Mouse (Mus musculus) limb, embryonic 14.5 days (tissue): ENCODE results near the gene Klhl25. TPM values are rescaled to one million over a fixed set of nuclear protein-coding genes. Genes with fewer than 3 reads are reported as not detected.

ENCODE experiments used
- ATAC-seq: fragments of 200-750 bp; cut with Nextera tagmentation; 2 replicates; pipeline ENCODE4 v1.8.0; 2017; ENCODE audit warnings: low read depth, moderate number of reproducible peaks, moderate TSS enrichment; ENCODE audit not compliant: low FRiP score
- DNase-seq: peaks from one replicate; pipeline ENCODE4 v3.0.0-alpha.2; 2015; ENCODE audit warnings: low spot score
- H3K27ac ChIP-seq: fragments of 300-500 bp; sonication (generic); replicated peaks from 2 replicates; pipeline ENCODE4 v1.5.1; 2014; ENCODE audit warnings: low read depth, mild to moderate bottlenecking, low read length, moderate library complexity, mixed read lengths
- H3K27me3 ChIP-seq: fragments of 300-500 bp; sonication (generic); 2 replicates; pipeline ENCODE4 v1.6.1; 2014; ENCODE audit warnings: low read length, mixed read lengths; ENCODE audit not compliant: control insufficient read depth, insufficient read depth
- H3K36me3 ChIP-seq: fragments of 300-500 bp; sonication (generic); 2 replicates; pipeline ENCODE4 v1.6.1; 2014; ENCODE audit warnings: mild to moderate bottlenecking, low read length, moderate library complexity, mixed read lengths; ENCODE audit not compliant: control insufficient read depth, insufficient read depth
- H3K4me1 ChIP-seq: fragments of 300-500 bp; sonication (generic); 2 replicates; pipeline ENCODE4 v1.6.1; 2014; ENCODE audit warnings: antibody characterized with exemption, low read length, mixed read lengths; ENCODE audit not compliant: control insufficient read depth, insufficient read depth
- H3K4me2 ChIP-seq: fragments of 300-500 bp; sonication (generic); replicated peaks from 2 replicates; pipeline ENCODE4 v1.6.1; 2014; ENCODE audit warnings: low read depth, mild to moderate bottlenecking, low read length, moderate library complexity; ENCODE audit not compliant: severe bottlenecking
- H3K4me3 ChIP-seq: fragments of 300-500 bp; sonication (generic); replicated peaks from 2 replicates; pipeline ENCODE4 v1.5.1; 2014; ENCODE audit warnings: low read length
- H3K9ac ChIP-seq: fragments of 300-500 bp; sonication (generic); 2 replicates; pipeline ENCODE4 v1.6.1; 2014; ENCODE audit warnings: mild to moderate bottlenecking, low read depth, low read length, moderate library complexity; ENCODE audit not compliant: severe bottlenecking
- H3K9me3 ChIP-seq: fragments of 300-500 bp; sonication (generic); 2 replicates; pipeline ENCODE4 v1.6.1; 2016; ENCODE audit warnings: low read length; ENCODE audit not compliant: control insufficient read depth
- POLR2A ChIP-seq: fragments of 200-500 bp; IDR thresholded peaks from 2 replicates; pipeline ENCODE4 v1.8.0; 2012; ENCODE audit warnings: inconsistent platforms, mild to moderate bottlenecking, moderate library complexity, borderline replicate concordance; ENCODE audit not compliant: insufficient read depth, insufficient read length; ENCODE audit errors: extremely low read depth
- WGBS: fragments of 180-500 bp; shearing (Covaris S2); extraction: QIAGEN DNeasy Blood & Tissue Kit; methylation state at CpG from one replicate; pipeline ENCODE4 v1.1.7; 2014; 5-methylcytosine and 5-hydroxymethylcytosine counted together
- polyA plus RNA-seq, 2 experiments: library from polyadenylated mRNA; depleted of rRNA in 1 of 2; stranded (reverse) in 1 of 2; unstranded in 1 of 2; fragments of >200 nt; fragmentation: Nextera tagmentation in 1 of 2; extraction: Ambion mirVana in 1 of 2; gene quantifications; 2 replicates each; pipeline versions ENCODE4 v1.2.1 to v1.2.3; 2012 to 2014

Klhl25 gene
- polyA plus RNA-seq, 2 experiments = 17.2 to 19.4 TPM

- no peak for DNase-seq
- H3K9me3 ChIP-seq = no peaks in the 10 kb centered on the region
- H3K27ac ChIP-seq = no peak overlapping the region
- no peaks in the 10 kb centered on the region for H3K27me3 ChIP-seq
- no peak overlapping the region for H3K4me3 ChIP-seq
- no peaks in the 10 kb centered on the region for H3K36me3 ChIP-seq
- H3K4me2 ChIP-seq = no peak overlapping the region
- ATAC-seq = no peak
- H3K9ac ChIP-seq = no peak overlapping the region
- 84% methylated on average over 2 of the region's 2 CpGs for WGBS
- TF ChIP-seq POLR2A = no peak
- no peaks in the 10 kb centered on the region for H3K4me1 ChIP-seq
Observed at GRCm38 (mm10) chr7:75823071-75823470, 25.0 kb upstream of the Klhl25 start.

DNA sequence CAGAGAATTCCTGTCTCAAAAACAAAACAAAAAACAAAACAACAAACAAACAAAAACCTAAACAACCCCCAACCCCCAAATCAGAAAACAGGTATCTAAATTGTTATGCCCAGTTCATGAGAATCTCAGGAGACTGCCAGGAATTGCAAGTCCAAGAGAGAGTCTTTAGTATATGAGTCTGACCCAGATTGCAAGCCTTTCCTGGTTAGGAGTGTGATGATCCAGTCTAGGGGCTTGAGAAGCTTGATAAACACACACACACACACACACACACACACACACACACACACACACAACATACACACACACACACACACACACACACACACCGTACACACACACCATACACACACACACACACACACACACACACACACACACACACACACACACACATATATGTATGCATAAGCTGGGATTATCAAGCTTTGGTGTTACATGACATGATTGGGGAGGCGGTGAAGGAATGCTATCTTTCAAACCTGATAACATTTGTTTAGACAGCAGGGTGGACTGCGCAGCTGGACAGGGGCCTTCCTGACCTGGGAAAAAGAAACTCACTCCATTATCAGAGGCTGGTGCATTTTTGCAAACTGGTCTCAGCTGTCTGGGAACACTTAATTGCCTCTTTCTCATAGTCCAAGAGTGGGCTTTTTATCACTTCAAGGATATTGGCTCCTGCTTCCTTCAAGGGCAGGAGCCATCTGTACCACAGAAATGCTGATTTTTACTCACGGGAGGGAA is 21.6 kb upstream of the Klhl25 start:
- no peak for TF ChIP-seq POLR2A
- ATAC-seq (no peak), DNase-seq (no peak)
- Histone ChIP-seq H3K27me3 (no peaks in the 10 kb centered on the region), H3K4me1 (no peaks in the 10 kb centered on the region), H3K36me3 (no peaks in the 10 kb centered on the region), H3K9me3 (no peaks in the 10 kb centered on the region), H3K4me2 (no peak overlapping the region), H3K9ac (no peak overlapping the region), H3K4me3 (no peak overlapping the region), H3K27ac (no peak overlapping the region)
- 64% methylated on average over 3 of the region's 4 CpGs for WGBS

DNA sequence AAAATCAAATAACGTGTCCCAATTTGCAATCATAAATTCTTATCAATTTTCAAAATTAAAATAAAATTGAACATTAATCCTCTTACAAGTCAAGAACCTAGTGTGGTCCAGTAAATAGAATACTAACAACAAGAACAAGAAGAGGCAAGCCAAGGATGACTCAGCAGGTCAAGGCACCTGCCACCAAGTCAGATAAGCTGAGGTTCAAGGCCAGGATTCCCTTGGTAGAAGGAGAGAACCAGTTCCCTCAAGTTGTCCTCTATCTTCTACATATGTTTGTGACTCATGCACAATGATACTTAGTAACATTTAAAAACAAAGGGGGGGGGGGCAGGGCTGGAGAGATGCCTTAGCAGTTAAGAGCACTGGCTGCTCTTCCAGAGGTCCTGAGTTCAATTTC is 20.8 kb upstream of the Klhl25 start:
- H3K9ac ChIP-seq = no peak overlapping the region
- no peak overlapping the region for H3K27ac ChIP-seq
- no peaks in the 10 kb centered on the region for H3K27me3 ChIP-seq
- no peaks in the 10 kb centered on the region for H3K9me3 ChIP-seq
- no peak for DNase-seq
- no peaks in the 10 kb centered on the region for H3K36me3 ChIP-seq
- no peak overlapping the region for H3K4me2 ChIP-seq
- WGBS = 89% methylated on average over 1 of the region's 1 CpGs
- no peaks in the 10 kb centered on the region for H3K4me1 ChIP-seq
- H3K4me3 ChIP-seq = no peak overlapping the region
- ATAC-seq = no peak
- no peak for TF ChIP-seq POLR2A

DNA sequence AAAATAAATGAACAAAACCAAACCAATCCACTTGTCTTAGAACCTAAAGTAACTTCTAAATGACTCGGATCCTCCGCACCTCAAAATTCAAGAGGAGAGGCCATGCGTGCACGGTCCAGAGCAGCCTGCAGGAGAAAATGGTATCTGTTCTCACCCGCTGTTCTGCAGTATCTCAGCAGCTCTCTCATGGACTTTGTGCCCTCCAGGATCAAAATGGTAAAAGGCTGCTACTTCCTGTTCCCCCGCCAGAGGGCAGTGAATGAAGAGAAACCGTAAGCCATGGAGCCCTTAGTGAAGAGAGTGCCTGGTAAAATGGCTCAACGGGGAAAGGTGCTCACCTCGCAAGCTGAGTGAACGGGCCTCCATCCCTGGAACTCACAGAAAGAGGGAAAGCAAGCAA is 20.3 kb upstream of the Klhl25 start:
- 31% methylated on average over 10 of the region's 10 CpGs for WGBS
- peak; percentile 50; the same call in 1 of the 2 replicates for ATAC-seq
- H3K9me3 ChIP-seq = no peaks in the 10 kb centered on the region

DNA sequence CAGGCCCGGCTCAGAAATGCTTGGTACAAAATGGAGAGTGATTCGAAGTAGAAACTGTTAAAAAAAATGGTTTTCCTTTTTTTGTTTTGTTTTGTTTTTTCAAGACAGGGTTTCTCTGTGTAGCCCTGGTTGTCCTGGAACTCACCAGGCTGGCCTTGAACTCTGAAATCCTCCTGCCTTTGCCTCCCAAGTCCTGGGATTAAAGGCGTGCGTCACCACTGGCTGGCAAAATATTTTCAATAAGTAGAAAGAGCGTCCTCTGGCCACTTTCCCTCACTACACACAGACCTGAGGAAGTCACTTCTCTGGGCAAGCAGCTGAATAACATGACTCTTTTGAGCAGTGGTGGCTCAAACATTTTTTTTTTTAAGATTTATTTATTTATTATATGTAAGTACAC is 19.6 kb upstream of the Klhl25 start:
- Histone ChIP-seq H3K27ac (no peak overlapping the region), H3K9ac (no peak overlapping the region), H3K4me2 (no peak overlapping the region), H3K4me3 (no peak overlapping the region), H3K36me3 (no peaks in the 10 kb centered on the region), H3K4me1 (no peaks in the 10 kb centered on the region), H3K9me3 (no peaks in the 10 kb centered on the region), H3K27me3 (no peaks in the 10 kb centered on the region)
- 89% methylated on average over 5 of the region's 5 CpGs for WGBS
- ATAC-seq (no peak), DNase-seq (no peak)
- no peak for TF ChIP-seq POLR2A

More for the DNA sequence above, 20.3 kb upstream of the Klhl25 start:
- Histone ChIP-seq H3K4me3 (no peak overlapping the region), H3K9ac (no peak overlapping the region), H3K27ac (no peak overlapping the region), H3K4me2 (no peak overlapping the region), H3K36me3 (no peaks in the 10 kb centered on the region), H3K27me3 (no peaks in the 10 kb centered on the region), H3K4me1 (no peaks in the 10 kb centered on the region)
- peak; percentile 70 for DNase-seq
- TF ChIP-seq POLR2A = no peak
